Mouse (Mus musculus) thymus, adult 2 months (tissue): ENCODE measurements around the gene Olfml1.

Experiments
- CTCF ChIP-seq: fragments of 200-500 bp; IDR thresholded peaks from 2 replicates; pipeline ENCODE4 v1.5.1; 2012; ENCODE audit warnings: mild to moderate bottlenecking, control low read depth, low read length, moderate library complexity, borderline replicate concordance; ENCODE audit not compliant: control insufficient read depth, poor library complexity, insufficient read depth; ENCODE audit errors: extremely low read depth
- POLR2A ChIP-seq: fragments of 200-500 bp; IDR thresholded peaks from 2 replicates; pipeline ENCODE4 v1.6.1; 2012; ENCODE audit warnings: mild to moderate bottlenecking, low read length, control low read depth, moderate library complexity; ENCODE audit not compliant: control insufficient read depth, poor library complexity, insufficient read depth; ENCODE audit errors: extremely low read depth

GRCm38 (mm10) chr7:107609622-107610255 is 42.5 kb downstream of the Olfml1 start:
- TF ChIP-seq POLR2A = no peak
- no peak for TF ChIP-seq CTCF
